Mouse (Mus musculus) heart, adult 8-10 months (tissue): Measurements from ENCODE around the gene Il1b. TPM values are rescaled to one million over a fixed set of nuclear protein-coding genes. Genes with fewer than 3 reads are reported as not detected.

ENCODE experiments used
- DNase-seq: peaks from one replicate; pipeline ENCODE4 v3.0.0; 2022; ENCODE audit warnings: low spot score
- total RNA-seq, 4 experiments: library from RNA; stranded (reverse); gene quantifications; 2 replicates each; pipeline ENCODE4 v1.2.4; 2022

Il1b gene
- total RNA-seq, 4 experiments from 2014 or later: 0.47 to 1.9 (median 1.0) TPM

GRCm38 (mm10) chr2:129368795-129369194, 2.1 kb downstream of the Il1b start:
- no peak for DNase-seq

DNA sequence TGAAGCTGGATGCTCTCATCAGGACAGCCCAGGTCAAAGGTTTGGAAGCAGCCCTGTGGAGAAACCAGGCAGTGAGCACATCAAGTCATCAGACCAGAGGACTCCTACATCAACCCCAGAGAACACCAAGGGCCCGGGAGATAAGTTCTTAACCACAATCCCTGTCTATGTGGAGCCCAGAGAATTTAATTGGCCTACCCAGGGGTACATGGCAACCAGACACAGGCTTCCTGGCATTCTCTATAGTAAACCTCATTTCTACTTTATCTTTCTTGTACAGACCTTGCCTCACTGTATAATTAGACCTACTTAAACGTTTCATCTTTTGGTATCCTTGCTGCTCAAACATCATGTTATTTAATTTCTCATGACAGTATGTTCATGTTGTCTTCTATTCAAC, 2.8 kb downstream of the Il1b start:
- no peak for DNase-seq

DNA sequence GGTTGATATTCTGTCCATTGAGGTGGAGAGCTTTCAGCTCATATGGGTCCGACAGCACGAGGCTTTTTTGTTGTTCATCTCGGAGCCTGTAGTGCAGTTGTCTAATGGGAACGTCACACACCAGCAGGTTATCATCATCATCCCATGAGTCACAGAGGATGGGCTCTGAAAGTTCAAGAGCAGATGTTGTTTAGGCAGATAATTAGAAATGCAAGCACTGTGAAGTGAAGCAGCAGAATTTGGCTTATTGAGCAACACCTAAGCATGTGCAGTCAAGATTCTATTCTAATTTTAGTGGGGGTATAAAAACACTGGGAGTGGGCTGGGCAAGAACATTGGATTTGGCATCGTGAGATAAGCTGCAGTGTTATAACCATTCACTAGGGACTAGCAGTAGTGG, 3.7 kb downstream of the Il1b start:
- DNase-seq: no peak

GRCm38 (mm10) chr2:129360975-129361560, 9.9 kb downstream of the Il1b start:
- DNase-seq: no peak

- DNase-seq: no peak
Observed at GRCm38 (mm10) chr2:129360197-129360596, 10.7 kb downstream of the Il1b start.

- DNase-seq: peak; percentile 29
Observed at GRCm38 (mm10) chr2:129338138-129338621, 32.8 kb downstream of the Il1b start.

DNA sequence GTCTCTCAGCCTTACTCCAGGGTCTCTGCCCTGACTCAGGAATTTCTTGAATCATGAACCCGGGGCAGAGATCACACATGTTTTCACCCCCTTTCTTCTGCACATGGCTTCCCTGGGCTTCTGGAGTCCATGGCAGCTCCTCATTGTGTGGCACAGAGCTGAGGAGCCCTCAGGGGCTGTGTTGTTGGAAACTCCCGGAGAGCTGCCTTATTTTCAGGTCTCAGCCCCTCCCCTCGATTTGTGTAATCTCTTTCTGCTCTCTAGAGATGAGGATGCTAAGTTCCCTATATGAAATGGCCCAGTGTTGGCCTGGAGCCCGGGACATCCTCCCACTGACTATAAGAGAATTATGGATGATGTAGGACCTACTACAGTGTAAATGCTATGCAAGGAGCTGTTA, 37.5 kb downstream of the Il1b start:
- no peak for DNase-seq

- no peak for DNase-seq
Observed at GRCm38 (mm10) chr2:129330540-129330939, 40.4 kb downstream of the Il1b start.

DNA sequence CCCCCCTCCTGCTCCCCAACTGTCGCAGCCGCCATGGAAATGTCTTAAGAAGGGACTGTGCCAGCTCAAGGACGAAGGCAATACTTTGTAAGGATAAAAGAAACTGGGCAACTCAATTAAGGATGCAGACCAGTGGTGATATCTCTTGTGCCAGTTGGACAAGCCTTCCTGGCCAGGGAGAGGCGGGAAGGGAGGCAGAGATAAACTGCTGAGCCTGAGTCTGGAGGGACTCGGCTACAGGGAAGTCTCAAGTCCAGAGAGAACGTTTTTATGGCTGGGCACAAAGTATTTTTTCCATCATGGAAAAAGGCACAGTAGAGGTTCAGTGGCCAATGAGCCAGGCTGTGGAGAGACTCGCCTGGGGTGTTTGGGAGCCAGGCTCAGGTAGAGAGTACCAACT, 40.9 kb downstream of the Il1b start:
- DNase-seq: no peak

DNA sequence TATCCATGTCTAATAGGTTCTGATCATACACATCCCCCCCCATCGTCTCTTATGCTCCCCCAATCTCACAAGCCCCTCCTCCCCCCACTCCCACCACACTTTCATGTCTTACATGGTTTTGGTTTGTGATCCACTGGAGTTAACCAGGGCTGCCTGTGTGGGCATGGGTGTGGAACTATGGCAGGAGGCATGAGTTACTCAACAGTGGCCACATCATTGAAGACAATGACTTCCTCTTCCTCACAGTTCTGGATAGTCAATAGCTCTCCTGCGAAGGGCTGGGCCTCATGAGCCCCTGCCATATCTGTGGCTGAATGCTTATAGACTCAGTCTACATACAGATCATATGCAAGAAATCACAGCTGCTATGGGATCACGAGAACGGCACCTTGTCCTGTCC, 42.7 kb downstream of the Il1b start:
- DNase-seq: no peak

GRCm38 (mm10) chr2:129324216-129324615, 46.7 kb downstream of the Il1b start:
- no peak for DNase-seq

GRCm38 (mm10) chr2:129322117-129322635, 48.8 kb downstream of the Il1b start:
- no peak for DNase-seq

DNA sequence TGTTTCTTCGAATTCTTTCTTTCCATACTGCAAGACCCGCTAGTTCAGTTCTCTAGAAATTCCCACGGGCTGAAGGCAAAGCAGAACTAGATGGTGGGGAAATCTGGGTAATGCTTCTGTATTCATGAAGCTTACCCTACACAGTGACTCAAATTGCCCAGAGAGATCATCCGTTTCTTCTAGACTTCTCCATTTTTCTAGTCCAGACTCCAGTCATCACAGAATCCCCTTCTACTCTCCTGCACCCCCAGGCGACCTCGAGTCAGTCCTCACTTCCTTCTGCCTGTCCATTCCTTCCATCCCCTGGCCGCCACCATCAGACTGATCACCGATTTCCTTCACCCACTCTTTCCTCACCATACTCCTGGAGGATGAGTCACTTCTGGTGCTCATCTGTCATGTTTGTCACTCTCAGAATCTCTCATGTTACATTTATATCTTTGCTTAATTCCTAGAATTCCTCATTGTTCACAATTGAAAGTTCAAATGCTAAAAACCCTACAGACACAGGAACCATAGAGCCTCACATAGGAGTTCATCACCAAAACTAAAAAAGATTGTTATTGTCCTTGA, 50.8 kb downstream of the Il1b start:
- DNase-seq: no peak

- no peak for DNase-seq
Observed at GRCm38 (mm10) chr2:129315831-129316230, 55.1 kb downstream of the Il1b start.

GRCm38 (mm10) chr2:129314880-129315279, 56.1 kb downstream of the Il1b start:
- DNase-seq: no peak

Other genes with a start within 250 kb of the Il1b start
- 10 to 100 TPM; 10.4 to 15.9 (median 11.9) TPM for gene Chchd5, start 241.4 kb downstream of the Il1b start, total RNA-seq
- gene Slc20a1, start 172.4 kb downstream of the Il1b start, total RNA-seq: 10 to 100 TPM in 2 of 4 experiments, 1 to 10 TPM in 2; 7.6 to 13.2 (median 10.0) TPM
- under 1 TPM; 0.19 to 0.78 (median 0.33) TPM for gene Ckap2l, start 73.9 kb downstream of the Il1b start, total RNA-seq
- not detected for gene Il1a, start 61.2 kb downstream of the Il1b start, total RNA-seq
- under 1 TPM in 2 of 4 experiments, not detected in 2; 0.16 to 0.22 TPM for gene F830045P16Rik, start 165.5 kb upstream of the Il1b start, total RNA-seq
- 10 to 100 TPM; 28.9 to 35.2 (median 30.0) TPM for gene Sirpa, start 221.7 kb upstream of the Il1b start, total RNA-seq